Mouse (Mus musculus) left cerebral cortex, postnatal 36 days (tissue): ENCODE results near the gene Gm14412. TPM values are rescaled to one million over a fixed set of nuclear protein-coding genes. Genes with fewer than 3 reads are reported as not detected.
"Not testable (repeated sequence)": the region's sequence is repeated elsewhere in the genome, so short reads cannot be mapped to it uniquely, and the experiment has no call there.

ENCODE experiments used
- DNase-seq, 2 experiments: peaks; one replicate each; pipeline ENCODE4 v3.0.0; 2021 to 2022; ENCODE audit warnings: low spot score in 2 of 2, mixed read lengths in 1 of 2
- intact Hi-C: fragments of 180-260 bp; cut with DNase I; formaldehyde crosslinking; loops from one replicate; pipeline ENCODE4 v1.15.1; 2025
- total RNA-seq, 2 experiments: library from RNA; stranded (reverse); gene quantifications; 2 replicates each; pipeline ENCODE4 v1.2.3; 2021

The Gm14412 gene
- 1 to 10 TPM; 4.3 to 5.5 TPM for total RNA-seq

- intact Hi-C loops = not testable (repeated sequence)
Measured at GRCm38 (mm10) chr2:177324257-177324733, at the start of gene Gm14412. Gene Gm14412, minus strand, starts transcription at chr2:177324307.

GRCm38 (mm10) chr2:177329661-177330292 lies 5.7 kb upstream of the Gm14412 start:
- not testable (repeated sequence) for DNase-seq

More at GRCm38 (mm10) chr2:177324257-177324733, at the start of gene Gm14412:
- DNase-seq = not testable (repeated sequence)

GRCm38 (mm10) chr2:177321361-177321760 lies 2.7 kb downstream of the Gm14412 start:
- DNase-seq, intact Hi-C loops: not testable (repeated sequence)

More at GRCm38 (mm10) chr2:177329661-177330292, 5.7 kb upstream of the Gm14412 start:
- intact Hi-C loops = not testable (repeated sequence)

GRCm38 (mm10) chr2:177320786-177321320 lies 3.3 kb downstream of the Gm14412 start:
- intact Hi-C loops = not testable (repeated sequence)

GRCm38 (mm10) chr2:177318996-177319395 lies 5.1 kb downstream of the Gm14412 start:
- intact Hi-C loops = no loop called here

More at GRCm38 (mm10) chr2:177320786-177321320, 3.3 kb downstream of the Gm14412 start:
- DNase-seq = not testable (repeated sequence)

GRCm38 (mm10) chr2:177309627-177310026 lies 14.5 kb downstream of the Gm14412 start:
- intact Hi-C loops, DNase-seq: not testable (repeated sequence)

More at GRCm38 (mm10) chr2:177318996-177319395, 5.1 kb downstream of the Gm14412 start:
- no peak for DNase-seq

- intact Hi-C loops, DNase-seq: not testable (repeated sequence)
Measured at GRCm38 (mm10) chr2:177304980-177305379, 19.1 kb downstream of the Gm14412 start.

- DNase-seq, intact Hi-C loops: not testable (repeated sequence)
Measured at GRCm38 (mm10) chr2:177283701-177284100, 40.4 kb downstream of the Gm14412 start.

GRCm38 (mm10) chr2:177277754-177278153 lies 46.4 kb downstream of the Gm14412 start:
- intact Hi-C loops, DNase-seq: not testable (repeated sequence)

- intact Hi-C loops, DNase-seq: not testable (repeated sequence)
Measured at GRCm38 (mm10) chr2:177272237-177272636, 51.9 kb downstream of the Gm14412 start.

- intact Hi-C loops, DNase-seq: not testable (repeated sequence)
Measured at GRCm38 (mm10) chr2:177266936-177267335, 57.2 kb downstream of the Gm14412 start, which contains the start of gene Gm14409. Gene Gm14409, minus strand, starts transcription at chr2:177267036.

Other genes starting within 250 kb of the Gm14412 start
- gene Gm14401, start 250.0 kb downstream of the Gm14412 start, total RNA-seq = under 1 TPM; 0.66 to 0.94 TPM
- gene Gm14410, start 117.9 kb downstream of the Gm14412 start, total RNA-seq = 10 to 100 TPM; 47.9 to 63.9 TPM
- 1 to 10 TPM; 1.6 to 2.3 TPM for gene Gm14409, start 57.3 kb downstream of the Gm14412 start, total RNA-seq
- 10 to 100 TPM; 30.7 to 33.8 TPM for gene Gm14418, start 74.0 kb upstream of the Gm14412 start, total RNA-seq
- 10 to 100 TPM; 23.4 to 28.9 TPM for gene Zfp970, start 140.4 kb upstream of the Gm14412 start, total RNA-seq
- gene Gm14403, start 173.9 kb upstream of the Gm14412 start, total RNA-seq = 10 to 100 TPM; 26.5 to 29.2 TPM